Mouse (Mus musculus) lung, embryonic 14.5 days (tissue): ENCODE measurements around the gene Nfasc. TPM values are rescaled to one million over a fixed set of nuclear protein-coding genes. Genes with fewer than 3 reads are reported as not detected.
A peak's percentile ranks its signal among the peaks of the same experiment; 100 is the strongest.

Source experiments
- ATAC-seq: fragments of 200-750 bp; cut with Nextera tagmentation; 2 replicates; pipeline ENCODE4 v1.8.0; 2017; ENCODE audit warnings: mild to moderate bottlenecking, moderate TSS enrichment, moderate library complexity; ENCODE audit not compliant: insufficient read depth
- DNase-seq: peaks from one replicate; pipeline ENCODE4 v3.0.0-alpha.2; 2015
- H3K27ac ChIP-seq: fragments of 300-500 bp; sonication (generic); 2 replicates; pipeline ENCODE4 v1.5.1; 2014; ENCODE audit warnings: low read depth, mild to moderate bottlenecking, moderate library complexity
- H3K27me3 ChIP-seq: fragments of 300-500 bp; sonication (generic); 2 replicates; pipeline ENCODE4 v1.6.1; 2014; ENCODE audit warnings: low read length, control low read depth; ENCODE audit not compliant: insufficient read depth
- H3K36me3 ChIP-seq: fragments of 300-500 bp; sonication (generic); 2 replicates; pipeline ENCODE4 v1.6.1; 2014; ENCODE audit warnings: control low read depth; ENCODE audit not compliant: insufficient read depth
- H3K4me1 ChIP-seq: fragments of 300-500 bp; sonication (generic); 2 replicates; pipeline ENCODE4 v1.6.1; 2014; ENCODE audit warnings: antibody characterized with exemption, control low read depth; ENCODE audit not compliant: insufficient read depth
- H3K4me2 ChIP-seq: fragments of 300-500 bp; sonication (generic); 2 replicates; pipeline ENCODE4 v1.6.1; 2014; ENCODE audit warnings: mild to moderate bottlenecking
- H3K4me3 ChIP-seq: fragments of 300-500 bp; sonication (generic); 2 replicates; pipeline ENCODE4 v1.5.1; 2014; ENCODE audit warnings: low read depth, low read length
- H3K9ac ChIP-seq: fragments of 300-500 bp; sonication (generic); 2 replicates; pipeline ENCODE4 v1.6.1; 2014
- H3K9me3 ChIP-seq: fragments of 300-500 bp; sonication (generic); 2 replicates; pipeline ENCODE4 v1.6.1; 2016; ENCODE audit warnings: low read depth, low read length, control low read depth
- CTCF ChIP-seq: IDR thresholded peaks from 2 replicates; pipeline ENCODE4 v1.5.1; 2016; ENCODE audit warnings: antibody characterized with exemption, low read depth
- WGBS: fragments of 180-500 bp; shearing (Covaris S2); extraction: QIAGEN DNeasy Blood & Tissue Kit; methylation state at CpG from one replicate; pipeline ENCODE4 v1.1.7; 2014; 5-methylcytosine and 5-hydroxymethylcytosine counted together
- polyA plus RNA-seq: library from polyadenylated mRNA; unstranded; fragments of >200 nt; fragmentation: Nextera tagmentation; extraction: Ambion mirVana; gene quantifications from 2 replicates; pipeline ENCODE4 v1.2.1, GENCODE M21; 2014

Gene Nfasc
- polyA plus RNA-seq, 1 experiment from 2014 or later: 0.57 TPM

DNA sequence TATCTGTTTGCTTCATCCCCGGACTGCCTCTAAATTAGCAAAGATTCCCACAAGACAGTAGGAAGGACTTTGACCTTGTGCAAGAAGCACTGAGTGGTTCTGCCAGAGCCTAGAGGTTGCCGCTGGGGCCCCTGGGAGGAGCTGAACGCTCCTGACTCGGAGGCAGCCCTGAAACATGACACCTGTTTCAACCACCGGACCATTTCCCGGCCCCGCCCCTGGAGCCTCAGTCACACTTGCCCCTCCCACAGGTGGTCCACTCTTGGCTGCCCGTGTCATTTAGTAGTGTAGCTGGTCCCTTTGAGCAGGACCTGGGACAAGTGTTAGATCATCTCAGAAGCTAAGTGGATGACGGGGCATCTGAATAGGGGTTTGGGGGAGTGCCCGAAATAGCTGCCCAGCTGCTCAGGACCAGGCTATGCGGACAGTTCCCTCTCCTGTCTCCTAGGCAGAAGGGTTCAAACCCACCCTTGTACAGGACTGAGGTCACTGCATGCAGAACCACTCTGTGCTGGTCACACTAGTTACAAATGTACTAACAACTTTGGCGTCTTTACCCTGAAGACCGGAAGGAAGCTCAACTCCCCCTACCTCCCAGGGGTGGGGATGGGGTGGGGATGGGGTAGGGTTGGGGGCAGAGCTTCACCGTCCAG is 200.3 kb downstream of the Nfasc start:
- Histone ChIP-seq H3K36me3 (no peaks in the 10 kb centered on the region), H3K4me2 (no peak overlapping the region), H3K9ac (no peak overlapping the region), H3K4me3 (no peak overlapping the region), H3K27me3 (peaks cover 48% of the 10 kb centered on the region), H3K4me1 (peaks cover 21% of the 10 kb centered on the region; the same call in 1 of the 2 replicates), H3K27ac (no peak overlapping the region), H3K9me3 (no peaks in the 10 kb centered on the region)
- 4% methylated on average over 14 of the region's 14 CpGs for WGBS
- DNase-seq (peak; percentile 59), ATAC-seq (peak; percentile 48; the same call in 1 of the 2 replicates)
- TF ChIP-seq CTCF: no peak

DNA sequence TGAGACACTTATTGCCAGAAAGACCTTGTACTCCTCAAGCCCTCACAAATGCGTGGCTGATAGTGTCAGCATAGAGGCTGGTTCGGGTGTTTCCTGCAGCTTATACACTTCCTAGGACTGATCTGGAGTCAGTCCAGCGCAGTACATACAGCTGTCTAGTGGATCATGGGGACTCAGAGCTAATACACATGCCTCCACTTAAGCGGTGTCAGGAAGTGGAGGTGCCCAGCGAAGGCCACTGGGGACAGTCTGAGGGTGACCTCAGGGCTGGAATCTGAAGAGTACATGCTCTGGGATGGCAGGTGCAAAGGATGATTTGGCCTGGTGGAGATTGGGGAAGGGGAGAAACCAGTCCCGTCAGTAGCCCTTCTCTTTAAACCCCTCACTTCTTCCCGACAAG is 200.9 kb downstream of the Nfasc start:
- DNase-seq (no peak), ATAC-seq (no peak; the same call in 1 of the 2 replicates)
- no peak overlapping the region for H3K4me2 ChIP-seq
- peaks cover 48% of the 10 kb centered on the region for H3K27me3 ChIP-seq
- H3K4me3 ChIP-seq: no peak overlapping the region
- H3K36me3 ChIP-seq: no peaks in the 10 kb centered on the region
- H3K9ac ChIP-seq: no peak overlapping the region
- TF ChIP-seq CTCF: no peak
- H3K27ac ChIP-seq: no peak overlapping the region
- H3K4me1 ChIP-seq: peaks cover 21% of the 10 kb centered on the region; the same call in 1 of the 2 replicates
- no peaks in the 10 kb centered on the region for H3K9me3 ChIP-seq
- WGBS: 38% methylated on average over 7 of the region's 7 CpGs

DNA sequence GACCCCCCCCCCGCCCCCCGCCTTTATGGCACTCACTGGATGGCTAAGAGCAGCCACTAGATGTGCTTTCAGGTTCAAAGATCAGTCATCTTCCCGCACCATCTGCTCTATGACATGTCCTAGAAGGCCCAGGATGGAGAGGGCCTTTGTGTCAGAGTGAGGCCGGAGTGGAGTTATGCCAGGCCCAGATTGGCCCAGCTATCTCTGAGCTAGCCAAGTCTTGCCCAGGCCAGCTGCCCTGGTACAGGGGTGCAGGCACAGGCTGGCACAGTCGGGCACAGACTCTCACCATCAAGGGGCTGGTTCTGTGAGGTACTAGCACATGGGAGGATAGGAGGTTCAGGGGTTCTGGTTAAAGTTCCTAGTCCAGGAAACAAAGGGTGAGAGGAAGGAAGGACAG is 203.9 kb downstream of the Nfasc start:
- Histone ChIP-seq H3K4me1 (peaks cover 18% of the 10 kb centered on the region; the same call in 1 of the 2 replicates), H3K4me3 (no peak overlapping the region), H3K27me3 (peaks cover 31% of the 10 kb centered on the region), H3K4me2 (no peak overlapping the region), H3K36me3 (no peaks in the 10 kb centered on the region), H3K27ac (peak overlapping the region; percentile 48; the same call in 1 of the 2 replicates), H3K9me3 (no peaks in the 10 kb centered on the region), H3K9ac (no peak overlapping the region)
- DNase-seq: no peak
- no peak for ATAC-seq
- no peak for TF ChIP-seq CTCF
- 77% methylated on average over 5 of the region's 5 CpGs for WGBS

DNA sequence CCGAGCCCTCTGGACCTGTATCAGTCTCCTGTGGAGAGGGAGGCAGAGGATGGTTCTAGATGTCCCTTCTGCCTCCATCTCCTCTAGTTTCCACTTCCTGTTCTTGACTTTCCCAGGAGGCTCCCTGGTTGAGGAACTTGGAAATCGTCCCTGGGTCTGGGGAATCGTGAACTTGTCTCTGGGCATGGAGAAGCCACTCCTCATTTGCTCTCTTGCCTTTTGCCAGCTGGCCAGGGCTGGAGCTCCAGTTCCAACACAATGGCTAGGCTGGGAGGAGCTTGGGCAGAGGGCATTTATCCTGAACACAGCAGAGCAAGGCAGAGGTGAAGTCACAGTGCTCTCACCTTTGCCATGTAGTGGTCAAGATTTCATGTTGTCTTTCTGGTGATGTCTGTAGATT is 205.2 kb downstream of the Nfasc start:
- Histone ChIP-seq H3K4me3 (no peak overlapping the region), H3K27ac (no peak overlapping the region), H3K4me2 (no peak overlapping the region), H3K9me3 (no peaks in the 10 kb centered on the region), H3K9ac (no peak overlapping the region), H3K4me1 (0 out of 2 replicates have a peak, but pooled peaks cover 7% of the 10 kb centered on the region), H3K36me3 (no peaks in the 10 kb centered on the region), H3K27me3 (peaks cover 18% of the 10 kb centered on the region)
- ATAC-seq: no peak
- WGBS: 70% methylated on average over 3 of the region's 3 CpGs
- TF ChIP-seq CTCF: no peak
- no peak for DNase-seq

DNA sequence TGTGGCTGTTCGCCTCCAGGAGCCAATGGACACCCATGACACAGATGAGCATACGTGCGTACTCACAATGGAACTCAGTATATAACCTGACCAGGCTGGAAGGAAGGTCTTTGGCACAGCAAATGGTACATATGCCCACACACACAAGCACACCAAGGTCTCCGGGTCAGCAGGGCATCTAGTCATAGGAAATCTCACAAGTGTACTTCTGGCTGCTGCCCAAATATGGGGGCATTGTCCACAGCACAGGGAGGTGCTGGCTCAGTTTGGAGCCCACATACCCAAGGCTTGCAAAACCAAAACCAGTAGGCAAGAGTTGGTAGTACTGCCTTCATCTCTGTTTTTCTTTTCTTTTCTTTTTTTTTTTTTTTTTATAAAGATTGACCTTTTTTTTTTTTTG is 206.1 kb downstream of the Nfasc start:
- H3K9me3 ChIP-seq: no peaks in the 10 kb centered on the region
- H3K27ac ChIP-seq: no peak overlapping the region
- no peak for ATAC-seq
- 0 out of 2 replicates have a peak, but pooled peaks cover 3% of the 10 kb centered on the region for H3K4me1 ChIP-seq
- WGBS: 90% methylated on average over 4 of the region's 4 CpGs
- no peak overlapping the region for H3K4me2 ChIP-seq
- H3K27me3 ChIP-seq: peaks cover 9% of the 10 kb centered on the region
- no peaks in the 10 kb centered on the region for H3K36me3 ChIP-seq
- no peak overlapping the region for H3K9ac ChIP-seq
- no peak for TF ChIP-seq CTCF
- no peak overlapping the region for H3K4me3 ChIP-seq
- no peak for DNase-seq

DNA sequence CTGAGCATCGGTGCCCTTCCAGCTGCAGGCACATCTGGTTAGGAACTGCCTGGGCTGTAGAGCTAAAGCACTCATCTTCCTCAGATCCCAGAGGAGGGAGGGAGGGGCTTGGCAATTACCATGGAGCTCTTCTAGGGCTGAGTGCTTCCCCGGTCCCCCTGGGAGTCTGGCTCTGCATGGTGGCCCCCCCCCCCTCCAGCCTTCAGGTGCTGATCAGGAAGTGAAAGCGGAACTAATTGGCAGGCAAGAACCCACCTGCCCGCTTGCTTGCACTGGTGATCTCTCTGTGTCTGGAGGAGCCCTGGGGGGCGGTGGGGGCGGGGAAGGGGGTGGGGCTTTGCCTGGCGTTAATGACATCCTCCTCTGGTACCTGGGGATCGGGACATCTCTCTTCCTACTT is 207.8 kb downstream of the Nfasc start:
- DNase-seq (no peak), ATAC-seq (no peak)
- H3K27ac ChIP-seq: no peak overlapping the region
- no peaks in the 10 kb centered on the region for H3K36me3 ChIP-seq
- 0 out of 2 replicates have a peak, but pooled peaks cover 3% of the 10 kb centered on the region for H3K27me3 ChIP-seq
- WGBS: 7% methylated on average over 8 of the region's 8 CpGs
- no peak overlapping the region for H3K4me3 ChIP-seq
- no peak overlapping the region for H3K9ac ChIP-seq
- TF ChIP-seq CTCF: no peak
- no peaks in the 10 kb centered on the region for H3K4me1 ChIP-seq
- H3K9me3 ChIP-seq: no peaks in the 10 kb centered on the region
- H3K4me2 ChIP-seq: no peak overlapping the region

DNA sequence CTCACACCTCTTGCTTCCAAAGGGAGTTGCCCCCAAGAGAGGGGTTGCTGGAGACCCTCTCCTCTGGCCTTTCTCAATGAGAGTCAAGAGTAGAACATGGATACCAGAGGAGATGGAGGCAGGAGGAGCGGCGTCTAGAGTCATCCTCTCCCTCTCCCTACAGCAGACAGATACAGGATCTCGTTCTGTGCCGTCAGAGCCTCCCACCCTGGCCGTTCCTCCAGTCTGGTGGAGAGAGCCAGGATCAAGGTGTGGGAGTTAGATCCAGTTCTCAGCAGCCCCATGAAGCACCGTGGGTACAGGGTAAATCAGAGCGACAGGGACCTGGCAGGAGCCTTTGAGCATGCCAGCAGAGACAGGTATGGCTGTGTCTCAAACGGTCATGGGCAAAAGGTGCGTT is 209.1 kb downstream of the Nfasc start:
- no peak for TF ChIP-seq CTCF
- DNase-seq (no peak), ATAC-seq (no peak)
- no peak overlapping the region for H3K27ac ChIP-seq
- 0 out of 2 replicates have a peak, but pooled peaks cover 3% of the 10 kb centered on the region for H3K27me3 ChIP-seq
- H3K4me1 ChIP-seq: no peaks in the 10 kb centered on the region
- no peak overlapping the region for H3K4me3 ChIP-seq
- H3K9ac ChIP-seq: no peak overlapping the region
- no peak overlapping the region for H3K4me2 ChIP-seq
- H3K9me3 ChIP-seq: no peaks in the 10 kb centered on the region
- WGBS: 59% methylated on average over 9 of the region's 9 CpGs
- no peaks in the 10 kb centered on the region for H3K36me3 ChIP-seq
